Mouse (Mus musculus) monocyte, adult 5-6 weeks (primary cell): Measurements from ENCODE around the gene Cd300e. TPM values are rescaled to one million over a fixed set of nuclear protein-coding genes. Genes with fewer than 3 reads are reported as not detected.
"Not testable (repeated sequence)": the region's sequence is repeated elsewhere in the genome, so short reads cannot be mapped to it uniquely, and the experiment has no call there.

ENCODE experiments used
- ATAC-seq: fragments of 153-309, 156-312 bp; replicated peaks from 2 replicates; pipeline ENCODE4 v1.8.0; 2017; ENCODE audit warnings: mild to moderate bottlenecking; ENCODE audit not compliant: low TSS enrichment, insufficient number of reproducible peaks, severe bottlenecking, poor library complexity, low FRiP score
- total RNA-seq: library from RNA; stranded (forward); fragments of 200-1000, 200-491, 200-594 nt; gene quantifications from 3 replicates; pipeline ENCODE4 v1.2.3, GENCODE M21; 2017

Gene Cd300e
- total RNA-seq, 1 experiment from 2014 or later, result 198 TPM

DNA sequence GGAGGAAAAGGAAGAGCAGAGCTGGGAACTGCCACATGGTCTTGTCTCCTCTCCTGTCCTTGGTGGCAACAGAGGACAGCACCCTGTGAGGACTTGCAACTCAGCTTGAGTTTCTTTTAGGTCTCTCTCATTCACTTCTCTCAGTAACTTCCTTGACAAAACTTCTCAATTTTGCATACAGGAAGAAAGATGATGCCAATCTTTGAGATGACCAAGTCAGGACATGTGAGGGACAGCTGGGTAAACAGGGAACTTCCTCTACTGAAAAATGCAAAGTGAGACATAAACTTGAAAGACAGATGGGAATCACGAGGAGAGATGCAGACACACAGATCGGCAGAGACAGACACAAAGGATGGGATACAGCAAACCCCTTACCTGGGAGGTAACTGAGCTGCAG is 13.7 kb downstream of the Cd300e start, which contains the start of gene Cd300ld3:
TSS of gene Cd300ld3 (minus strand) at position 151 of the 400 bp plus-strand sequence.
- peak; percentile 64 for ATAC-seq

DNA sequence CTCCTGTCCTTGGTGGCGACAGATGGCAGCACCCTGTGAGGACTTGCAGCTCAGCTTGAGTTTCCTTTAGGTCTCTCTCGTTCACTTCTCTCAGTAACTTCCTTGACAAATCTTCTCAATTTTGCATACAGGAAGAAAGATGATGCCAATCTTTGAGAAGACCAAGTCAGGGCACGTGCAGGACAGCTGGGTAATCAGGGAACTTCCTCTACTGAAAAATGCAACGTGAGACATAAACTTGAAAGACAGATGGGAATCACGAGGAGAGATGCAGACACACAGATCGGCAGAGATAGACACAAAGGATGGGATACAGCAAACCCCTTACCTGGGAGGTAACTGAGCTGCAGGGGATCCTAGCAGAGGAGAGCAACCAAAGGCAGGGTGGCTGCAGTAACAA is 24.3 kb downstream of the Cd300e start, which contains the start of gene Cd300ld5:
TSS of gene Cd300ld5 (minus strand) at position 101 of the 400 bp plus-strand sequence.
- peak; percentile 25; the same call in 1 of the 2 replicates for ATAC-seq

- 0 out of 2 replicates have a peak, but pooled peaks have one; percentile 40 for ATAC-seq
Observed at GRCm38 (mm10) chr11:115026912-115027311, 35.1 kb downstream of the Cd300e start, which contains the start of gene Cd300ld4. Gene Cd300ld4, minus strand, starts transcription at chr11:115027012.

DNA sequence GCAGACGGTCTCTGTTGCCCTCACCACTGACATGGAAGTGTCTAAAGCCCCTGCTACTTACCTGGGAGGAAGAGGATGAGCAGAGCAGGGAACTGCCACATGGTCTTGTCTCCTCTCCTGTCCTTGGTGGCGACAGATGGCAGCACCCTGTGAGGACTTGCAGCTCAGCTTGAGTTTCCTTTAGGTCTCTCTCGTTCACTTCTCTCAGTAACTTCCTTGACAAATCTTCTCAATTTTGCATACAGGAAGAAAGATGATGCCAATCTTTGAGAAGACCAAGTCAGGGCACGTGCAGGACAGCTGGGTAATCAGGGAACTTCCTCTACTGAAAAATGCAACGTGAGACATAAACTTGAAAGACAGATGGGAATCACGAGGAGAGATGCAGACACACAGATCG is 45.9 kb downstream of the Cd300e start, which contains the start of gene Cd300ld2:
TSS of gene Cd300ld2 (minus strand) at position 101 of the 400 bp plus-strand sequence.
- not testable (repeated sequence) for ATAC-seq

DNA sequence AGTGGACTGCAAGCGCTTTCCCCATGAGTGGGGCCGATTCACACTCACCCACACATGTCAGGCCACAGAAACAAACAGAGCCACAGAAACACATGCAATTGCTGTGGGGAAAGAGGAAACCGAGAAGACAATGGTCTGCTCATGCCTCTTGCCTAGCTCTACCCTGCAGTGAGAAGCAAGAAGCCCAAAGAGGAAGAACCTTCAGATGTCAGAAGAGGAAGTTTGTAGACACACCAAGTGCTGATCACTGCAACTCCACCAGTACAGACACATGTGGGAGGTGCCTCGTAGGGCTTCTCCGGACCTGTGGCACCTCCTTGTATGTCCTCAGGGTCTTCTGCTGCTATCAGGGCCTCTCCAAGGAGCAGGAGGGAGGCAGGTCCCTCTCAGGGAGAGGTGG is 57.9 kb downstream of the Cd300e start:
- peak; percentile 74 for ATAC-seq

Other genes starting within 250 kb of the Cd300e start
- gene Gprc5c, start 211.0 kb downstream of the Cd300e start, total RNA-seq, result 0.78 to 3.1 TPM (median 1.9 TPM) in 3 replicates
- gene Cd300a, start 172.1 kb downstream of the Cd300e start, total RNA-seq, result 204 to 286 TPM (median 215 TPM) in 3 replicates
- gene Cd300lb, start 127.8 kb downstream of the Cd300e start, total RNA-seq, result 53.2 to 124 TPM (median 94.6 TPM) in 3 replicates
- 3.5 TPM in 1 of 3 replicates, not detected in the others for gene Cd300c, start 93.0 kb downstream of the Cd300e start, total RNA-seq
- gene Cd300ld, start 72.3 kb downstream of the Cd300e start, total RNA-seq, result 282 to 497 TPM (median 452 TPM) in 3 replicates
- gene Cd300c2, start 60.3 kb downstream of the Cd300e start, total RNA-seq, result 183 to 300 TPM (median 291 TPM) in 3 replicates
- not detected in 3 replicates for gene Cd300ld2, start 46.0 kb downstream of the Cd300e start, total RNA-seq
- 0.97 TPM in 1 of 3 replicates, not detected in the others for gene Cd300ld4, start 35.2 kb downstream of the Cd300e start, total RNA-seq
- not detected in 3 replicates for gene Cd300ld5, start 24.4 kb downstream of the Cd300e start, total RNA-seq
- 358 to 471 TPM (median 466 TPM) in 3 replicates for gene Cd300ld3, start 13.8 kb downstream of the Cd300e start, total RNA-seq
- gene Rab37, start 29.3 kb upstream of the Cd300e start, total RNA-seq, result 31.7 to 64.8 TPM (median 33.2 TPM) in 3 replicates
- 20.4 to 32.5 TPM (median 25.8 TPM) in 3 replicates for gene Cd300lf, start 71.8 kb upstream of the Cd300e start, total RNA-seq
- 65.9 to 104 TPM (median 70.4 TPM) in 3 replicates for gene Slc9a3r1, start 101.2 kb upstream of the Cd300e start, total RNA-seq
- gene Tmem104, start 125.3 kb upstream of the Cd300e start, total RNA-seq, result 12.1 to 32.4 TPM (median 17.3 TPM) in 3 replicates
- 25.4 to 39.9 TPM (median 37.8 TPM) in 3 replicates for gene Nat9, start 125.7 kb upstream of the Cd300e start, total RNA-seq
- not detected in 3 replicates for gene Grin2c, start 205.1 kb upstream of the Cd300e start, total RNA-seq
- 8.4 to 14.8 TPM (median 11.7 TPM) in 3 replicates for gene Fdxr, start 214.9 kb upstream of the Cd300e start, total RNA-seq
- 0.11 to 0.78 TPM (median 0.38 TPM) in 3 replicates for gene Fads6, start 235.5 kb upstream of the Cd300e start, total RNA-seq
- not detected in 3 replicates for gene Otop2, start 245.0 kb upstream of the Cd300e start, total RNA-seq